Mouse (Mus musculus): ENCODE data around the gene Pth2. TPM values are rescaled to one million over a fixed set of nuclear protein-coding genes. Genes with fewer than 3 reads are reported as not detected.

Gene Pth2
- polyA plus RNA-seq, 1 experiment from 2014 or later, result not detected

- no peak overlapping the region for H3K4me3 ChIP-seq (ENCODE audit: low read length)
- H3K4me2 ChIP-seq (ENCODE audit: low read depth, low read length), result no peak overlapping the region
- H3K4me1 ChIP-seq (replicated peaks; ENCODE audit: control insufficient read depth, insufficient read depth, low read length), result no peaks in the 10 kb centered on the region; the same call in 1 of the 2 replicates
- H3K27ac ChIP-seq (ENCODE audit: low read length), result no peak overlapping the region
- H3K9ac ChIP-seq (ENCODE audit: low read length), result no peak overlapping the region
- ATAC-seq (ENCODE audit: low read depth), result no peak
- no peaks in the 10 kb centered on the region for H3K9me3 ChIP-seq (ENCODE audit: control insufficient read depth, low read length)
- WGBS, result 67% methylated on average over 8 of the region's 8 CpGs
- peaks cover 3% of the 10 kb centered on the region; the same call in 1 of the 2 replicates for H3K36me3 ChIP-seq (ENCODE audit: control insufficient read depth, insufficient read depth, low read length)
- no peaks in the 10 kb centered on the region for H3K27me3 ChIP-seq (ENCODE audit: control insufficient read depth, insufficient read depth, low read depth, low read length)
Observed at GRCm38 (mm10) chr7:45139904-45140723, 40.7 kb upstream of the Pth2 start.

- H3K27ac ChIP-seq (ENCODE audit: low read length), result no peak overlapping the region
- ATAC-seq (ENCODE audit: low read depth), result no peak
- peaks cover 5% of the 10 kb centered on the region; the same call in 1 of the 2 replicates for H3K36me3 ChIP-seq (ENCODE audit: control insufficient read depth, insufficient read depth, low read length)
- no peak overlapping the region for H3K4me3 ChIP-seq (ENCODE audit: low read length)
- no peak overlapping the region for H3K9ac ChIP-seq (ENCODE audit: low read length)
- WGBS, result 86% methylated on average over 3 of the region's 3 CpGs
- H3K9me3 ChIP-seq (ENCODE audit: control insufficient read depth, low read length), result no peaks in the 10 kb centered on the region
- no peaks in the 10 kb centered on the region for H3K4me1 ChIP-seq (replicated peaks; ENCODE audit: control insufficient read depth, insufficient read depth, low read length)
- no peaks in the 10 kb centered on the region for H3K27me3 ChIP-seq (ENCODE audit: control insufficient read depth, insufficient read depth, low read depth, low read length)
- H3K4me2 ChIP-seq (ENCODE audit: low read depth, low read length), result no peak overlapping the region
Observed at GRCm38 (mm10) chr7:45141319-45141718, 39.5 kb upstream of the Pth2 start.

GRCm38 (mm10) chr7:45141914-45142313 is 38.9 kb upstream of the Pth2 start:
- Histone ChIP-seq H3K4me1 (replicated peaks; ENCODE audit: control insufficient read depth, insufficient read depth, low read length) (no peaks in the 10 kb centered on the region), H3K9me3 (ENCODE audit: control insufficient read depth, low read length) (no peaks in the 10 kb centered on the region), H3K4me3 (ENCODE audit: low read length) (no peak overlapping the region), H3K27me3 (ENCODE audit: control insufficient read depth, insufficient read depth, low read depth, low read length) (no peaks in the 10 kb centered on the region), H3K4me2 (ENCODE audit: low read depth, low read length) (no peak overlapping the region), H3K9ac (ENCODE audit: low read length) (no peak overlapping the region), H3K36me3 (ENCODE audit: control insufficient read depth, insufficient read depth, low read length) (peaks cover 5% of the 10 kb centered on the region; the same call in 1 of the 2 replicates), H3K27ac (ENCODE audit: low read length) (no peak overlapping the region)
- WGBS, result 85% methylated on average over 5 of the region's 5 CpGs
- ATAC-seq (ENCODE audit: low read depth), result no peak

- Histone ChIP-seq H3K9me3 (ENCODE audit: control insufficient read depth, low read length) (no peaks in the 10 kb centered on the region), H3K4me1 (replicated peaks; ENCODE audit: control insufficient read depth, insufficient read depth, low read length) (no peaks in the 10 kb centered on the region; the same call in 1 of the 2 replicates), H3K27ac (ENCODE audit: low read length) (no peak overlapping the region), H3K9ac (ENCODE audit: low read length) (no peak overlapping the region), H3K4me2 (ENCODE audit: low read depth, low read length) (no peak overlapping the region), H3K36me3 (ENCODE audit: control insufficient read depth, insufficient read depth, low read length) (peaks cover 5% of the 10 kb centered on the region; the same call in 1 of the 2 replicates), H3K27me3 (ENCODE audit: control insufficient read depth, insufficient read depth, low read depth, low read length) (no peaks in the 10 kb centered on the region), H3K4me3 (ENCODE audit: low read length) (no peak overlapping the region)
- WGBS, result 83% methylated on average over 13 of the region's 13 CpGs
- ATAC-seq (ENCODE audit: low read depth), result no peak
Observed at GRCm38 (mm10) chr7:45144368-45145174, 36.2 kb upstream of the Pth2 start.

GRCm38 (mm10) chr7:45145460-45145859 is 35.3 kb upstream of the Pth2 start:
- H3K36me3 ChIP-seq (ENCODE audit: control insufficient read depth, insufficient read depth, low read length), result peaks cover 5% of the 10 kb centered on the region; the same call in 1 of the 2 replicates

GRCm38 (mm10) chr7:45147267-45147666 is 33.5 kb upstream of the Pth2 start:
- Histone ChIP-seq H3K9me3 (ENCODE audit: control insufficient read depth, low read length) (no peaks in the 10 kb centered on the region), H3K4me1 (replicated peaks; ENCODE audit: control insufficient read depth, insufficient read depth, low read length) (peaks cover 13% of the 10 kb centered on the region), H3K36me3 (ENCODE audit: control insufficient read depth, insufficient read depth, low read length) (peaks cover 5% of the 10 kb centered on the region; the same call in 1 of the 2 replicates), H3K4me3 (ENCODE audit: low read length) (no peak overlapping the region), H3K9ac (ENCODE audit: low read length) (no peak overlapping the region), H3K4me2 (ENCODE audit: low read depth, low read length) (no peak overlapping the region), H3K27me3 (ENCODE audit: control insufficient read depth, insufficient read depth, low read depth, low read length) (no peaks in the 10 kb centered on the region), H3K27ac (ENCODE audit: low read length) (no peak overlapping the region)
- 87% methylated on average over 11 of the region's 11 CpGs for WGBS
- ATAC-seq (ENCODE audit: low read depth), result no peak

More at GRCm38 (mm10) chr7:45145460-45145859, 35.3 kb upstream of the Pth2 start:
- H3K27me3 ChIP-seq (ENCODE audit: control insufficient read depth, insufficient read depth, low read depth, low read length), result no peaks in the 10 kb centered on the region
- H3K4me3 ChIP-seq (ENCODE audit: low read length), result no peak overlapping the region
- ATAC-seq (ENCODE audit: low read depth), result no peak
- H3K9ac ChIP-seq (ENCODE audit: low read length), result no peak overlapping the region
- no peaks in the 10 kb centered on the region for H3K9me3 ChIP-seq (ENCODE audit: control insufficient read depth, low read length)
- H3K4me1 ChIP-seq (replicated peaks; ENCODE audit: control insufficient read depth, insufficient read depth, low read length), result peaks cover 4% of the 10 kb centered on the region
- no peak overlapping the region for H3K4me2 ChIP-seq (ENCODE audit: low read depth, low read length)
- no peak overlapping the region for H3K27ac ChIP-seq (ENCODE audit: low read length)
- WGBS, result 93% methylated on average over 8 of the region's 8 CpGs

- Histone ChIP-seq H3K27me3 (ENCODE audit: control insufficient read depth, insufficient read depth, low read depth, low read length) (no peaks in the 10 kb centered on the region), H3K4me1 (replicated peaks; ENCODE audit: control insufficient read depth, insufficient read depth, low read length) (peaks cover 13% of the 10 kb centered on the region), H3K4me3 (ENCODE audit: low read length) (no peak overlapping the region), H3K27ac (ENCODE audit: low read length) (no peak overlapping the region), H3K9me3 (ENCODE audit: control insufficient read depth, low read length) (no peaks in the 10 kb centered on the region), H3K36me3 (ENCODE audit: control insufficient read depth, insufficient read depth, low read length) (0 out of 2 replicates have a peak, but pooled peaks cover 2% of the 10 kb centered on the region), H3K4me2 (ENCODE audit: low read depth, low read length) (no peak overlapping the region), H3K9ac (ENCODE audit: low read length) (no peak overlapping the region)
- no peak for ATAC-seq (ENCODE audit: low read depth)
- WGBS, result 80% methylated on average over 11 of the region's 11 CpGs
Observed at GRCm38 (mm10) chr7:45147899-45148298, 32.9 kb upstream of the Pth2 start.

GRCm38 (mm10) chr7:45148534-45149098 is 32.2 kb upstream of the Pth2 start:
- no peaks in the 10 kb centered on the region for H3K9me3 ChIP-seq (ENCODE audit: control insufficient read depth, low read length)
- H3K4me3 ChIP-seq (ENCODE audit: low read length), result no peak overlapping the region
- peak overlapping the region; percentile 17; the same call in 1 of the 2 replicates for H3K9ac ChIP-seq (ENCODE audit: low read length)
- H3K4me1 ChIP-seq (replicated peaks; ENCODE audit: control insufficient read depth, insufficient read depth, low read length), result peaks cover 18% of the 10 kb centered on the region
- WGBS, result 39% methylated on average over 4 of the region's 4 CpGs
- 0 out of 2 replicates have a peak, but pooled peaks cover 2% of the 10 kb centered on the region for H3K36me3 ChIP-seq (ENCODE audit: control insufficient read depth, insufficient read depth, low read length)
- H3K27ac ChIP-seq (ENCODE audit: low read length), result 0 out of 2 replicates have a peak overlapping the region, but pooled peaks have one; percentile 19
- ATAC-seq (ENCODE audit: low read depth), result no peak
- H3K4me2 ChIP-seq (ENCODE audit: low read depth, low read length), result no peak overlapping the region
- H3K27me3 ChIP-seq (ENCODE audit: control insufficient read depth, insufficient read depth, low read depth, low read length), result no peaks in the 10 kb centered on the region

Measured in lung, embryonic 16.5 days (tissue).